Mouse (Mus musculus): ENCODE data around the gene Cd300a.

Cd300a gene

DNA sequence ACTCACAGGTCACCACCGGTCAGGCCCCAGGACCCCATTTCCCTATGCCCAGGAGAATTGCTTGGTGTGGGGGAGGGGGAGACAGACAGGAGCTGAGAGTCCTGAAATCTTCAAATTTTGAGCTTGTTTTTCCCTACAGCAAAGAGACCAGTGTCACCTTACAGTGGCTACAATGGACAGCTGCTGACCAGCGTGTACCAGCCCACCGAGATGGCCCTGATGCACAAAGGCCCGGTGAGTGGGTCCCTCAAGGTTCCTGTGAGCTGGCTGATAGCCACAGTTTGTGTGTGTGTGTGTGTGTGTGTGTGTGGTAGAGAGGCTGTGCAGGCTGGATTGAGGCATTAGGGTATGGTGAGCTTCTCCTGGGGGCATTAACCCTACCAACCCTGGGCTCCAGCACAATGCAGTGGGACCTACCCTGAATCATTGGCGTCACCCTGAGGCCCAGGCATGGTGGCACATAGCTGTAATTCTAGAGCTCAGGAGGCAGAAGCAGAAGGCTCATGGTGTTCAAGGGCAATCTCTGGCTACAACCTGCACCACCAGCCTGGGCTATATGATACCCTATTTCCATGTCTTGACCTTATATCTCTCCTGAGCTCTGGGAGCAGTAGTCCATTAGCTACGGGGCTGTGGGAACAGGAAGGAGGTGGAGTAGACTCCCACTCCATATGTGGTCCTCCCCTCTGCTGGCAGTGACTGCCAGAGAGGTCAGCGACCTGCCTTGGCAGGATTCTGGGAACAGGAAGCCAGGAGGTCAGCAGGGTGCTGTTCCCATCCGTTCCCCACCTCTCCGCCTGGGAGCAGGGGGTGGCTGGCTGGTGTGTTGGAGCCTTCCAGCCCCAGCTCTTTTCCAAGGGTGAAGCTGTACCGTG lies 23.1 kb upstream of the Cd300a start:
- DNase-seq (ENCODE audit: low spot score in 2 of 2), result no peak

DNA sequence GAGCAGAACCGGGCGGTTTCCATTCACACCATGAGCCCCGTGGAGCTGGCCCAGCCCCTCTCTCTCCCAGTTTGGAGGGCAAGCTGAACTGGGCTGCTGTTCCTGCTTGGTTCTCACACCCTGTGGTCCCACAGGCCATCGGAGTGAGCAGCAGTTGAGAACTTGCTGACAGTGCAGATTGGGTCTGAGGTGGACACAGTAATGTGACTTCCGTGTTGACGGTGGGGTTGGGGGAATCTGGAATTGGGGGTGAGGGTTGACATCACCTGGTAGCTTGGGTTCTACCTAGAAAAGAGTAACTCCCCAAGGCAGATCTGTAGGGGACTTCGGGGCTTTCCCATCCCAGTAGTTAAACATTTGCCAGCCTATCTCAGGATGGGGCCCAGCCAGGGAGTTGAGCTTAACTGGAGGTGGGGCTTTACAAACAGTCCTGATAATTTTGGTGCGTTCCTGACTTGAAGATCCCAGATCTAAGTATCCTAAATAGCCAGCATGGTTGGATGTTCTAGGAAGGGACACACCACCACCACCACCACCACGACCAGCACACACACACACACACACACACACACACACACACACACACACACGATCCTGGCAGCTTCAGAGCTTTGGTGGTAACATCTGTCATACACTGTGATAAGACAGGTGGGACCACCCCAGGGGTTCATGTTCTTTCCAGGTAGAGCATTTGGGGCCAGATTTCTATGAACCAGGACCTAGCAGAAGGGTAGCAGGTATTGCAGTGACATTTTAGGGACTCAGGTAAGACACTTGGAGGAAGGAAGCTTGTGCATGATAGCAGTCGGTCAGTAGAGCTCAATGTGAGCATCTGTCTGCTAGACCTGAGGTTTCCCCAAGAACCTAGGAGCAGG lies 22.2 kb upstream of the Cd300a start:
- DNase-seq (ENCODE audit: low spot score in 2 of 2), result no peak

DNA sequence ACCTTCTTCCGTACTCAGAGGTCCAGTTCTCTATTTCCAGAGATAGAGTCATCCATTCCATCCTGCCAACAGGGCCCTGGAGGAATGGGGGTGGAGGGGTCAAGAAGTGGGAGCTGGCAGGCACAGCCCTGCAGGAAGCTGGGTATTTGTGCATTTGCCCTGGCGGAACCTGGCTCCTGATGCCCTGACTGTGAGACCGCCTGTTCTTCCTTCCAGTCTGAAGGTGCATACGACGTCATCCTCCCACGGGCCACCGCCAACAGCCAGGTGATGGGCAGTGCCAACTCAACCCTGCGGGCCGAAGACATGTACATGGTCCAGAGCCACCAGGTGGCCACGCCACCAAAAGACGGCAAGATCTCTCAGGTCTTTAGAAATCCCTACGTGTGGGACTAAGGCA lies 21.6 kb upstream of the Cd300a start:
- no peak for DNase-seq (ENCODE audit: low spot score in 2 of 2)

DNA sequence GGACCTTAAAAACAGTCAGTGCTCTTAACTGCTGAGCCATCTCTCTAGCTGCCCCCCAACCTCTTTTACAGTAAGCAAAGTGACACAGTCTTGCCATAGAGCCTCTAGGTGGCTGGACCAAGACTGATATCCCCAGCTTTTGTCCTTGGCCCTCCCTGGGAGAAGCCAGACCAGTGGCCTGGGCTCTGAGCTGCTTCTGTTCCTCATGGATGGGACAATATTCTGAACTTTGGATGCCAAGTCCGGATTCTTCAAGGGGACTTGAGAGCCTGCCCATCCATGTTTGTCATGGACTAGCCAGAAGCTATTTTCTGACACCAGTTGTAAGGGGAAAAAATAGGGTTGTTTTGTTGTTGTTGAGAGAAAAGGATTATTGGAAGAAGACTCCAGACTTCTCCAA lies 20.1 kb upstream of the Cd300a start:
- no peak for DNase-seq (ENCODE audit: low spot score in 2 of 2)

DNA sequence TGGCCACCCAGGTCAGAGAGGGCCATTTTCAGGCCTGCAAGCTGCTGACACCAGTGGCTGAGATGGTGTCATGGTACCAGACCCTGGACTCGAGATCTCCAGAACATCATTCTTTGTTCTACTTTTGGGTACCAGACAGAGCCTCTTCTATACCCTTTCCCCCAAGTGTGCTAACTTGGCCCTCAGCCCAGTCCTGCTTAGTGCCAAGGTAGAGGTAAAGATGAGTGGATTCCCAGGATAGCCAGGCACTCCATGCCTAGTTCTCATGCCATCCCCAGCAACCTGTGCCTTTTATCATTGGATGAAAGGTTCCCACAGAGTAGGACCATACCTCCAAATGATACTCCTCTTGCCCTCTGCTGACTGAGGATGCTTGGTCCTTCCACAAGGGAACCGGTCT lies 18.3 kb upstream of the Cd300a start:
- no peak for DNase-seq (ENCODE audit: low spot score in 2 of 2)

DNA sequence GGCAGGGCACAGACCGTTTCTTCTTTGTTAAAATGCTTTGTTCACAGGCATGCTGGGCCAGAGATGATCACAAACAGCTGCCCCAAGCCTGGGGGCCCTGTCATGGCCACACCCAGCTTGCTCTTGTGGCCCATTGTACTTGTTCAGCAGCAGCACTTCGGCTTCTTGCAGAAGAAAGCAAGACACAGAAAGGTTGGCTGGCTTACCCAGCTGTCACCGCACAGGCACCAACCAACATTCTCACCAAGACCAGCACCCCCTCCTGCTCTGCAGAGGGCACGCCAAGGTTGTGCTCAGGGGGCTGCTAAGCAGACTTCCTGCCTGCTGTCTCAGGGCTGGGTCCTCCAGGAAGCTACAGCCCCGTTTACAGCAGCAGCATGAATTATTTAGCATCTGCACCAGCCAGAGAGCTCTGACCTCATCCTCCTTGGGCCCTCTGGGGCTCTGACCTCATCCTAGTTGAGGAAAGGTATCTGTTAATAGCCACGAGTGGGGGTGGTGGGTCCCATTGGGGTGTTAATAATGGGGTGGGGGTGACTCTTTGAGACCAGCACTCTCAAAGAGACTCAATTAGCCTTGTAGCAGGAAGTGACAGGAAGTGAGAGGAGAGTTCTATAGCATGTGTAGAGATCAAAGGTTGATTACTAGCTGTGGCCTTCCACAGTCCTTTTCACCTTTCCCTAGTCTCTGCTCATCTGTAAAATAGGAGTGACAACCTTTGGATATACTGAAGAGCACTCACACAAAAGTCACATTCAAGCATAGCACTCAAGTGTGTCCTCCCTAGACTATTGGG lies 16.6 kb upstream of the Cd300a start:
- no peak for DNase-seq (ENCODE audit: low spot score in 2 of 2)

DNA sequence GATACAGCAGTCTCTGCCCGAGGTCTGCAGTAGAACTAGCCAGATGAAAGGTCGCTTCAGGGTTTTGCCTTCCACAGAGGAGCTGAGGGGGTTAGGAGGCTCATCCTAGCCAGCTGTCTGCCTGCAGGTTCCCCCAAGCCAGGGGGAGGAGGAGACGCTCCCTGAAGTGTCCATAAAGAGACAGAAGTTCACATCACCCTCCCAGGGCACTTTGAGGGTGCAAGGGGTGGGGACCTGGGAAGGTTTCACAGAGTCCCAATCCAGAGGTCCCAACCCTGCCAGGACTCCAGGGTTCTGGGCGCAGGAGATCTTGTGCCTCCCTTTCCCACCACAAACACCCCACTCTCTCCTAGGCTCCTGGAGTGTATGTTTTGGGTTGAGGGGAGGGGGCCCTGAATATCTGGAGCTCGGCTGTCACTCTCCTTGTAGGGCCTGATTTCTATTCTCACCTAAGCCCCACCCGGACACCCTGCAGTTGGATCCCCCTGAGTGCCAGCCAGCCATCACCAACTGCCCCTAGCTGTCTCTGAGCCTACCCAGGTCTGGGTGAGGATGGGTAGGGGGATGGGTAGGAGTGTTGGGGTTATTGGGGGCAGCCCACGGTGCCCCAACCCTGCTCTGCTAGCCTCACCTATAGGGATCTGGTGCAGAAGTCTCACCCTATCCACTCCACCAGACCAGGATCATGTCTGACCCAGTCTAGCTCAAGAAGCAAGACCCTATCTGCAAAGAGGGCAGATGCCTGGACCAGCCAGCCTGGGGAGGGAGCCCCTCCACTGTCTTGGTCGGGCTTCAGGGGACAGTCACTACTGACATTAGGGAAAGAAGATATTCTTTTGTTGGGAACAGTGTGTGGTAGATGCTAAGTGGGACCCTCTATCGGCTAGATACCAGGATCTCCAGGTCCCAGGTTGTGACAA lies 15.4 kb upstream of the Cd300a start:
- DNase-seq (ENCODE audit: low spot score in 2 of 2), result no peak

DNA sequence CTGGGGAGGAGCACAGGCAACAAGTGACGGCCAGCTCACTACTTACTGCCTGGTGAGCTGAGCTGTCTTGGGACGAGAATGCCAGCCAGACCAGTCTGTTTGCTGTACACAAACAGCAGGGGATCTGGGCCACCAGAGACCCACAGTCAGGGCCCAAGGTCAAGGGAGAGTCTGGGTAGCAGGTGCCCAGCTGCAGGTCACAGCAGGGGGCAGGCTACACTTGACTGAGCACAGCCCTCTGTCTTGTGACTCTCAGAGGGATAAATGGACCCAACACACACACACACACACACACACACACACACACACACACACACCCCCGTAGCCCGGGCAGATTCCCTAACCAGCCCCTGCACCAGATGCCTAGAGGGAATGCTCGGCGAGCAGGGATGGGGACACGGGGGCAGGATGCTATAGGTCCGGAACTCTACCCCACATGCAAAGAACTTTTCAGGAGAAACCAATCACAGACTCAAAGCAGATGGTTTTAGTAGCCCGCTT lies 14.5 kb upstream of the Cd300a start:
- DNase-seq (ENCODE audit: low spot score in 2 of 2), result no peak

DNA sequence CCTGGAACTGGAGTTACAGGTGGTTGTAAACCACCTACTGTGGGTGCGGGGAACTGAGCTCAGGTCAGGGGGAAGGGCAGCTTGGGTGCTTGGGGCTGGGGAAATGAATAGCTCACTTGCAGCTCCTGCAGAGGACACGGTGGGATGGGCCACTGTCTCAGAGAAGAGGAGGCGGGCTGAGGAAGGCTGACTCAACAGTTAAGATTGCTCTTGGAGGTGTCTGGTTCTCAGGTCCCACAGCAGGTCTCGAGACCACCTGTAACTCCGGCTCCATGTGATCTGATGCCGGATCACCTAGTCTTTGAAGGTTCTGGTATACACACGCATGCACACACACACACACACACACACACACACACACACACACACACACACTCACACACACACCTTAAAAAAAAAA lies 13.7 kb upstream of the Cd300a start:
- DNase-seq (ENCODE audit: low spot score in 2 of 2), result no peak

DNA sequence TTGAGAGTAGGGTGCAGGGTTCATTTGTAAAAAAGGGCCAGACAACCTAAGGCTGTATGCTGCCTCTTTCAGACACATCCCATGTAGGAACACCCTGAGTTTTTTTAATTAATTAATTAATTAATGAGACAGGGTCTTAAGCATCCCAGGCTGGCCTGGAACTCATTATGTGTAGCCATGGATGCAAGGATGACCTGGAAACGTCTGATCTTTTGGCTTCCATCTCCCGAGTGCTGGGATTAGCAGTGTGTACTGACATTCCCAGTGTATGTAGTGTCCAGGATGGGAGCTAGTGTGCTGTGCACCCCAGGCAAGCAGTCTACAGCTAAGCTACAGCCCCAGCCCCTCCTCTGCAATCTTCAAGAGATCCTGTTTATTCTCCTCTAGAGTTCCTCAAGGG lies 13.2 kb upstream of the Cd300a start:
- DNase-seq (ENCODE audit: low spot score in 2 of 2), result no peak

DNA sequence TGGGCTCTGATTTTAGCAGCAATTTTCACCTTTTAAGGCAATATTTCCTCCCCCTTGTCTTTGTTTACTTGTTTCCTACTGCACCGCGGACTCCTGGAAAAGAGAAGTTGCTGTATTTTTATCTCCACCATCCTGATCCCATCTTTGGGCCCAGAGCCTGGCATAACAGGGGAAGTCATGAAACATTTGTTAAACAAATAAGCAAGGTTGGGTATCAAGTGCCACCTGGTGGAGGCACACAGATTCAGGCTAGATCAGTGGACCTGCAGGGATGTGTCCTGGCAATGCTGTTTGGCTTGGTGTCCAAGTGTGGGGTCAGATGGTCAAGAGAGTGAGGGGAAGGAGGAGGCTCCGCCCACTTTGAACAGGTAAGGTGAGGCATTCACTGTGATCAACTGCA lies 12.7 kb upstream of the Cd300a start:
- DNase-seq (ENCODE audit: low spot score in 2 of 2), result peak; percentile 36 to 39

DNA sequence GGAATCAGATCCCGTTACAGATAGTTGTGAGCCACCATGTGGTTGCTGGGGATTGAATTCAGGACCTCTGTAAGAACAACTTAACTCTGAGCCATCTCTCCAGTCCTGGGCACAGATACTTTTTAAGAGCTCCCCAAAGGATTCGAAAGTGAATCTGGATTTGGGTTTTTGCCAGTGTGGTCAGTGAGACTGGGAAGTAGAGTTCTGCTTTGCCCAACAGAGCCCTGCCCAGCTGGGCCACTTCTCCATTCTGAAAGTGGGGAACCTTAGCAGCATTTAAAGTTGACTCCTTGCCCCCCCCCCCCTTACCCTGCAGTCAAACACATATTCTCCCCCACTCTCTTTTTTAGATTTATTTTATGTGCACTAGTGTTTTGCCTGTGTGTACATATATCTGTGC lies 10.2 kb upstream of the Cd300a start:
- DNase-seq (ENCODE audit: low spot score in 2 of 2), result no peak

DNA sequence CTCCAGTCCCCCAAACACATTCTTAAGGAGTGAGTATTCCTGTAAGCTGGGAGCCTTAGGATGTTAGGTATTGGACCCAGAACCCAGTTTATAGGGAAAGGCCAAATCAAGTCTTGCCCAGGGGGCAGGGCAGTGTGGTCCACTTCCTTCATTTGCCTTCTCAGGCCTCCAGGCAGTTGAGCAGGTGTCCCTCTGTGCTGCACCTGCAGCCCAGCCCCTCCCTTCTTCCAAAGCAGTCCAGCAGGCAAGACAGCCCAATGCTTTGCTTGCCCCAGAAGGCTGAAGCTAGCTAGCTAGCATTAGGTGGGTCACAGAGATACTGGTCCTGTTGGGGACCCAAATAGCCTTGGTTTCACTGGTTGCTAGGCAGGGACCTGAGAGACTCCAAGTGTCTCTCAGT lies 9.7 kb upstream of the Cd300a start:
- DNase-seq (ENCODE audit: low spot score in 2 of 2), result no peak

DNA sequence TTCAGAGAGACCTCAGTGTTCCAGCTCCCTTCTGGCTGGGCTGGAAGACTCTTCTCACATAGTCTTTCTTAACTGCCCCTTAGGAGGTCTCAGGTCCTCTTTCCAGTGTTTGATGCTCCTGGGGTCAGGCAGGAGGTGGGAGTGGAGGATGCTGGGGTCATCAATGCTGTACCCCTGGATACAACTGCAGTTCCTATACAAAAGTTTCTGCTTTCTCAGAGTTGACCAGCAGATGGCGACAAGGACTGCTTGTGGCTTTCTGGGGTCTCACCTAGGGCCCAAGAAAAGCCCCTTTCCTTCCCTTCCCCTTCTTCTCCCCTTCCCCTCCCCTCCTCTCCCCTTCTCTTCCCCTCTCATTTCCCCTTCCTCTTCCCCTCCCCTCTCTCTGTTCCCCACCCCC lies 9.3 kb upstream of the Cd300a start:
- no peak for DNase-seq (ENCODE audit: low spot score in 2 of 2)

DNA sequence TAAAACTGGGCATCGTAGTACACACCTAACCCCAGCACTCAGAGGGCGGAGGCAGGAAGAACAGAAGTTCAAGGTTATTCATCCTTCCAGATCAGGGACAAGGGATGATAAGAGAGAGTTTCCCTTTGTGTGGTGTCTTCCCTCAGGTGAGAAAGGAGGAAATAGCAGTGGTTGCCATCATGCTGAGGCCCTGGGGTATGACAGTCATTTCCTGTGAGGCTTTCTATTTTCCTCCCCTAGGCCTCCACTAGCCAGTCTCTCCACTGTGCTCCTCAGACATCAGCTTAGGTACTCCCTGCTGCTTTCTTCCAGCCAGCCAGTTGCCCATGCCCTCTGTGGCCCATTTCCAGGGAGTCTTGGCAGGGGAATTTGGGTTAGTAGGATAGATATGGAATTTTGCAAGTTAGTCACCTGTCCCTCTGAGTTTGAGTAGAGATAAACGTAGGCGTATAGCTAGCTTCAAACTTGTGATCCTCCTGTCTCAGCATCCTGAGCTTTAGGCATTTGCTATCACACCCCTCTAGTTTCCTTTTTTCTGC lies 6.5 kb upstream of the Cd300a start:
- no peak for DNase-seq (ENCODE audit: low spot score in 2 of 2)

DNA sequence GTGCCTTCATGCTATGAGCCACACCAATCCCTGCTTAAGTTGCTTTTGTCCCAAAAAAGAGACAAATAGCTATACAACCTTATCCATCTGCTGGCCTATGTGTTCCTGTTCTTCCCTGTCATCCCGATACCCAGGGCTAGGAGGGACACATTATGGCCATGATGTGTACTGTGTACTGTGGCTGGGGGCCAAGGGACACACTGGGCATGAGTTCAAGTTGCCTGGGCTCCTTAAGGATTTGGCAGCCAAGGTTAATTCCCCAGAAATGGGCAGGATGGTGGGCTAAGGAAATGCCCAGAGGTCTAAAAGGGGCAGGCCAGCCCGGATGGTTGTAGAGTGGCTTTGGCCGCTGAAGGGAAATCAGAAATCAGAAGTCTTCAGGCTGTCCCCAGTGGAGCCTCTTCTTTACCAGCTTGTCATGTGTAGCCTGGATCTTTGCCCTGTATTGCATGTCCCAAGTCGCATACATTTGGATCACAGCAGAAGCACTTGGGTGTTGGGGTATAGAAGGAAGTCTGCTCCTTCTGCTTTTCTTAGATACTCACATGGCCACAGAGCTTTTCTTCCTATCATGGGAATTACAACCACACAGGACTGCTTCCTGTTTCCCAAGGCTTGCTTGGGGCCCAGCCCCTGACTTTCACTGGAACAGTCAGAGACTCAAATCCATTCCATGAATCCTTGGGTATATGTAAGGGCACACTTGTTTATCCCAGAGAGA lies 5.3 kb upstream of the Cd300a start:
- no peak for DNase-seq (ENCODE audit: low spot score in 2 of 2)

DNA sequence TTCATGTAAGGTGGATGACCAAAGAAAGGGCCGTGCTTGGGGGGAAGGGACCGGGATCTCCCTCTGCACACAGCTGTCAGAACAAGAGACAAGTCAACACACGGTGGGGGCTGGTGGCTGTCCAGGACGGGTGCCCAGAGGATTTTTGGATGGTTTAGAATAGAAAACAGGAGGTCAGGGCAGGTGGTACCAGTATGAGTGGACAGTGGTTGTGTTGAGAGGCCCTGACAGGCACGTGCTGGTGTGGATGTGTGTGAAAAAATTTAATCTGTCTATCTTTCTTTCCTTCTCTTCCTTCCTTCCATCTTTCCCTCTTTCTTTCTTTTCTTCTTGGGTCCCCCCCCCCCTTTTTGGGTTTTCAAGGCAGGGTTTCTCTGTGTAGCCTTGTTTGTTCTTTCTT lies 701 bp downstream of the Cd300a start:
- no peak for DNase-seq (ENCODE audit: low spot score in 2 of 2)

DNA sequence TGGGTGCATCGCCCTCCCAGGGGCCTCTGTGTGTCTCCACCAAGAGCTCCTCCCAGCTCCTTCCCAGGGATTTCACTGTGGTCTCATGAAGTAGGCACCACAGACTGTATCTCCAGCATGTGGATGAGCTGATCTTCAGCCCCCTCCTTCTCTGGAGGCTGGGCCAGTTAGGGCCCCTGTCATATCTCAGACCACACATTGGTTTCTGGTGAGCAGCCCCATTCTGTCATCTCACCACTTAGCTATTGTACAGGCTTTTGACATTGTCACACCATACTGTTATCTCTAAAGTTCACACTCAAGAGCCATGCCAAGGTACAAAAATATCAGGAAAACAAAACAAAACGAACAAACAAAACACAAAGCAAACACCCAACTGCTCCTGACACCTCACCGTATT lies 6.2 kb downstream of the Cd300a start:
- no peak for DNase-seq (ENCODE audit: low spot score in 2 of 2)

DNA sequence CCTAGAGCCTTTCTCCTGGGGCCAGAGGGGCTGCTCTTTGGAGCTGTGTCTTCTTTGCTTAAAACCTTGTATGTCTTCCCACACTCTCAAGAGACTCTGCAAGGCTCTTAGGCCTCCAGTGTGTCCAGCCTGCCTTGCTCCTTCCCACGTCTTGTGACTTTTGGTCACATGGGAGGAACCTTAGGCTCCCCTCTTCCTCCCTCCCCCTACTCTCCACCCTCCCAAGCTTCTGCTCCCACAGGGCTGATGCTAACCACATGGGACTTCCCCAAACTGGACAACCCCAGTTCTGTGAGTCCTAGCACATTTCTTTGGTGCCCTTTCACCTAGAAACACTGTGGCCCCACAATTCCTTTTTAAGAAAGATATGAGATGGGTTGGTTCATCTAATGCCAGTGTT lies 8.2 kb downstream of the Cd300a start:
- DNase-seq (ENCODE audit: low spot score in 2 of 2), result no peak

DNA sequence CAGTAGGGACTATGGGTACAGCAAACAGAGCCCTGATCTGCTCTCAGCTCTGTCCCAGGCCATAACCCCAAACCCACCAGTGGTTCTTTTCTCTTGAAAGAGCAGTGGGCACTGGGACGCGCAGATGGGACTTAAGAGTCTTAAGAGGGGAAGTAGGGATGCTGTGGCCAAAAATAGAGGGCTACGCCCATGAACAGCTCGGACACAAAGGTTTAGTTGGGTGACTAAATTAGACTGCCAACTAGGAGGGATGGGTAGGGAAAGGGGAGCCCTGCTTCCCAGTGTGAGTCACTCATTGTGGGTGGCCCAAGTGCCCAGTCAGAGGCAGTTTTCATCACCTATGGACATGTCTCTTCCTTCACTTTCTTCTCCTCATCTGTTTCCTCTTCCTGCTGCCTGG lies 13.4 kb downstream of the Cd300a start:
- no peak for DNase-seq (ENCODE audit: low spot score in 2 of 2)
